Mouse (Mus musculus): ENCODE results near the gene Slc50a1. TPM values are rescaled to one million over a fixed set of nuclear protein-coding genes. Genes with fewer than 3 reads are reported as not detected.
A peak's percentile ranks its signal among the peaks of the same experiment; 100 is the strongest.

The Slc50a1 gene
- polyA plus RNA-seq, 1 experiment from 2014 or later: 39.6 TPM

GRCm38 (mm10) chr3:89227307-89228179, 42.8 kb downstream of the Slc50a1 start:
- Histone ChIP-seq H3K9me3 (no peaks in the 10 kb centered on the region), H3K4me3 (peak overlapping the region; percentile 77), H3K36me3 (peaks cover 21% of the 10 kb centered on the region), H3K4me2 (replicated peaks) (peak overlapping the region; percentile 93), H3K9ac (replicated peaks) (peak overlapping the region; percentile 93), H3K27ac (replicated peaks) (peak overlapping the region; percentile 98), H3K4me1 (peaks cover 63% of the 10 kb centered on the region), H3K27me3 (no peaks in the 10 kb centered on the region)
- 1% methylated on average over 41 of the region's 41 CpGs for WGBS
- peak; percentile 76 for ATAC-seq (ENCODE audit: low FRiP score, low read depth)

DNA sequence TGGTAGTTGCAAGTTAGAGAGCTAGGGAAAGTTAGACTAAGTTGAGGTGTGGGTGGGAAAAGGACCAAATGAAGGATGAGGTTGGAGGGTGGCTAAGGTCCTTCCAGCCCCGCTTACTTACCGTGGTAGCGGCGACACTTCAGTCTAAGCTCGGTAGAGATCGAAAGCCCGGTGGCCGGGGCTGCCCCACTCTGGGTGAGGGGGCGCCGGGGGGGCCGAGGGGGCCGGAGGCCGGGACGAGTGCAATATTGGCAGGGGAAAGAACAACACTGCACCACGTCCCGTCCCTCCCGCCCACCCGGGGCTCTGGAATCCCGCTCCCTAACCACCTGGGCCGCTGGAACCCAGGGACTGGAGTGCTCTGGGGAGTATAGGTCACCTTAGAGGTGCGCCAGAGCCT, 43.5 kb downstream of the Slc50a1 start, which contains the start of gene Mtx1:
Gene Mtx1, minus strand, starts transcription at position 189 of the 400 bp plus-strand sequence.
- Histone ChIP-seq H3K27ac (replicated peaks) (peak within 1 kb of the TSS; percentile 98), H3K4me3 (peak within 1 kb of the TSS; percentile 77), H3K27me3 (no peaks in the 10 kb centered on the region), H3K4me1 (peaks cover 64% of the 10 kb centered on the region), H3K9me3 (no peaks in the 10 kb centered on the region), H3K36me3 (peaks cover 26% of the 10 kb centered on the region), H3K9ac (replicated peaks) (peak within 1 kb of the TSS; percentile 93), H3K4me2 (replicated peaks) (peak within 1 kb of the TSS; percentile 93)
- no peak for ATAC-seq (ENCODE audit: low FRiP score, low read depth)
- under 1% methylated on average over 21 of the region's 21 CpGs for WGBS

DNA sequence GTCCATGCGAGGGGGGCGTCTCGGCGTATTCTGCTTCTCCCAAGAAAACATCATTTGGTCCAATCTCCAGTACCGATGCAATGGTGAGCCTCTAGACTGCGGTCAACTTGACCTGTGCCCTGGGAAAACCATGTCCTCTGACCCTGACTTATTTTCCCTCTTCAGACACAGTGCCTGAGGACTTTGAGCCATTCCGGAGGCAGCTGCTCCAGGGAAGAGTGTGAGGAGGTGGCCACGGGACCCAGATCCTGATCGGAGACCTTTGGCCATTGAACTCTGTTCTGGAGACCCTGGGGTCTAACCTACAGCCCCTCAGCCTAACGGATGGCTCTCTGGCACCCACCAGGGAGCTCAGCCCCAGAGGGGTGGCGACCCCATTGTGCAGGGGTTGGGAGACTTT, 44.0 kb downstream of the Slc50a1 start:
- Histone ChIP-seq H3K9ac (replicated peaks) (peak overlapping the region; percentile 93), H3K4me2 (replicated peaks) (peak overlapping the region; percentile 93), H3K27ac (replicated peaks) (peak overlapping the region; percentile 98), H3K4me3 (peak overlapping the region; percentile 77), H3K36me3 (peaks cover 31% of the 10 kb centered on the region), H3K27me3 (no peaks in the 10 kb centered on the region), H3K4me1 (peaks cover 69% of the 10 kb centered on the region), H3K9me3 (no peaks in the 10 kb centered on the region)
- WGBS: 10% methylated on average over 11 of the region's 11 CpGs
- no peak for ATAC-seq (ENCODE audit: low FRiP score, low read depth)

DNA sequence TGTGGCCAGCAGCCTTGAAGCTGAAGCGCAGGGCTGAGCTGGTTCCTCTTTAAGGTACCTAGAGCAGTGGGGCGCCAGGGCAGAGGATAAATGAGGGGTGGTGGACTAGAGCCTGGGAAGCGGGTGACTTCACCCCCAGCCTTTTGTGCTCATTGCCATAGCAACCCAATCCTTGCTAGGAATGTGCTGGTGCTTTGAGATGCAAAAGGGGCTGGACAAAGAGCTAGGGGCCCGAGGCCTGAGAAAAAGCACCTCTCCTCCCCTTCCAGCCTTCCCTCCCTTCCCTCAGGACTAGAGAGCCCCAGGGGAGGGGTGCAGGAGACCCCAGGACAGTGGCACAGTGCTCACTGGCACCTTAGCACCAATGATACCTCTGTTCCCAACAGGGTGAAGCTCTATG, 44.5 kb downstream of the Slc50a1 start:
- ATAC-seq (ENCODE audit: low FRiP score, low read depth): peak; percentile 80
- Histone ChIP-seq H3K27ac (replicated peaks) (peak overlapping the region; percentile 98), H3K27me3 (no peaks in the 10 kb centered on the region), H3K9me3 (no peaks in the 10 kb centered on the region), H3K4me2 (replicated peaks) (peak overlapping the region; percentile 93), H3K4me1 (peaks cover 71% of the 10 kb centered on the region), H3K4me3 (peak overlapping the region; percentile 77), H3K9ac (replicated peaks) (peak overlapping the region; percentile 93), H3K36me3 (peaks cover 35% of the 10 kb centered on the region)
- WGBS: 11% methylated on average over 4 of the region's 4 CpGs

- WGBS: 16% methylated on average over 12 of the region's 12 CpGs
- no peak for ATAC-seq (ENCODE audit: low FRiP score, low read depth)
- Histone ChIP-seq H3K4me3 (peak overlapping the region; percentile 77), H3K4me1 (peaks cover 72% of the 10 kb centered on the region), H3K36me3 (peaks cover 38% of the 10 kb centered on the region), H3K9ac (replicated peaks) (peak overlapping the region; percentile 93), H3K27me3 (no peaks in the 10 kb centered on the region), H3K27ac (replicated peaks) (peak overlapping the region; percentile 98), H3K4me2 (replicated peaks) (peak overlapping the region; percentile 93), H3K9me3 (no peaks in the 10 kb centered on the region)
Observed at GRCm38 (mm10) chr3:89225321-89225815, 45.0 kb downstream of the Slc50a1 start.

DNA sequence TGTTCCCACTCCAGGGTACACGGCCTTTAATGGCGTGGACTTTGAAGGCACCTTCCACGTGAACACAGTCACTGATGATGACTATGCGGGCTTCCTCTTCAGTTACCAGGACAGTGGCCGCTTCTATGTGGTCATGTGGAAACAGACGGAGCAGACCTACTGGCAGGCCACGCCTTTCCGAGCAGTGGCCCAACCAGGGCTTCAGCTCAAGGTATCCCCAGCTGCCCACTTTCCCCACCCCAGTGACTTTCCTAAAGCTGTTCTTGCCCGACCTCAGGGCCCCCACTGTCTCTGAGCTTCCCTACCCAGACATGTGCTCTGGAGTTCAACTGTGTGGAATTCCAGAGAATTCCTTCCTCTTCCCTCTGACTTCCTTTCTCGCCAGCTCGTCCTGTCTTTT, 45.6 kb downstream of the Slc50a1 start:
- H3K4me2 ChIP-seq (replicated peaks): peak overlapping the region; percentile 93
- H3K9ac ChIP-seq (replicated peaks): peak overlapping the region; percentile 93
- WGBS: 27% methylated on average over 11 of the region's 11 CpGs
- H3K27ac ChIP-seq (replicated peaks): peak overlapping the region; percentile 98
- peak overlapping the region; percentile 77 for H3K4me3 ChIP-seq
- no peaks in the 10 kb centered on the region for H3K9me3 ChIP-seq
- no peaks in the 10 kb centered on the region for H3K27me3 ChIP-seq
- H3K36me3 ChIP-seq: peaks cover 44% of the 10 kb centered on the region
- H3K4me1 ChIP-seq: peaks cover 77% of the 10 kb centered on the region
- ATAC-seq (ENCODE audit: low FRiP score, low read depth): no peak

- H3K36me3 ChIP-seq: peaks cover 61% of the 10 kb centered on the region
- H3K9ac ChIP-seq (replicated peaks): no peak overlapping the region
- H3K27me3 ChIP-seq: no peaks in the 10 kb centered on the region
- no peaks in the 10 kb centered on the region for H3K9me3 ChIP-seq
- peaks cover 71% of the 10 kb centered on the region for H3K4me1 ChIP-seq
- no peak overlapping the region for H3K4me2 ChIP-seq (replicated peaks)
- 75% methylated on average over 5 of the region's 5 CpGs for WGBS
- ATAC-seq (ENCODE audit: low FRiP score, low read depth): no peak
- H3K4me3 ChIP-seq: no peak overlapping the region
- H3K27ac ChIP-seq (replicated peaks): peak overlapping the region; percentile 49
Observed at GRCm38 (mm10) chr3:89221167-89221566, 49.2 kb downstream of the Slc50a1 start.

- Histone ChIP-seq H3K9me3 (no peaks in the 10 kb centered on the region), H3K27me3 (no peaks in the 10 kb centered on the region), H3K4me1 (peaks cover 73% of the 10 kb centered on the region), H3K9ac (replicated peaks) (no peak overlapping the region), H3K36me3 (peaks cover 60% of the 10 kb centered on the region), H3K27ac (replicated peaks) (peak overlapping the region; percentile 63), H3K4me2 (replicated peaks) (no peak overlapping the region), H3K4me3 (no peak overlapping the region)
- ATAC-seq (ENCODE audit: low FRiP score, low read depth): no peak
- 46% methylated on average over 8 of the region's 8 CpGs for WGBS
Observed at GRCm38 (mm10) chr3:89219546-89219945, 50.8 kb downstream of the Slc50a1 start.

DNA sequence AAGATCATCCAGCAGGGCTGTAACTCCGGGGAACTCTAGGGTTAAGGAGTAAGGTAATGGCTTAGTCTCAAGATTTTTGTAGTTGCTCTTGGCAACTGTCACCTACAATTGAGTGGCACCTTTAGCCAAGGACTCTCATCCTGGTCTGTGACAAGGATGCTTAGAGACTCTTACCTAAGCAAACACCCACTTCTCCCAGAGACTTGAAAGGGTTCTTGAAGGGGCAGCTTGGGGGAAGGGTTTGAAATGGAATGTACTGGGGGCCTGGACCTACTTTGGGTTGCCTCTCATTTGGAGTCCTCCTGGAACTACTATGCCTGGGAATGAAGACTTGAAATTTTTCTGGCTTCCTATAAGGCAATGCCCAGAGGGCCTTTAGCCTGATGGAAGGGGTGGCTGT, 52.1 kb downstream of the Slc50a1 start:
- 67% methylated on average over 1 of the region's 1 CpGs for WGBS
- Histone ChIP-seq H3K4me3 (no peak overlapping the region), H3K27me3 (no peaks in the 10 kb centered on the region), H3K9me3 (no peaks in the 10 kb centered on the region), H3K4me1 (peaks cover 61% of the 10 kb centered on the region), H3K36me3 (peaks cover 48% of the 10 kb centered on the region), H3K27ac (replicated peaks) (0 out of 2 replicates have a peak overlapping the region, but pooled peaks have one; percentile 49), H3K4me2 (replicated peaks) (no peak overlapping the region), H3K9ac (replicated peaks) (no peak overlapping the region)
- no peak for ATAC-seq (ENCODE audit: low FRiP score, low read depth)

MicroRNA genes within 50 kb of the gene (microRNA counts, 519-probe panel; counts per million panel counts)
- 2,838 counts per million, percentile 7 among the panel's probes with 10 or more counts for microRNA mmu-miR-92b

Small RNA genes lying within 50 kb of the gene (microRNA-seq; reads per million reads assigned to microRNA genes)
- gene Mir92b: 20,944 reads per million, percentile 98 among the genes with 10 or more reads in this experiment

Other genes with a start within 250 kb of the Slc50a1 start
- 49.8 and 50.9 TPM in 2 replicates for gene Rusc1, start 177.3 kb downstream of the Slc50a1 start, polyA plus RNA-seq (2016; fragmentation: Nextera tagmentation; extraction: Ambion mirVana)
- 0.13 TPM in 1 of 2 replicates, not detected in the other for gene Gm43738, start 169.5 kb downstream of the Slc50a1 start, polyA plus RNA-seq (2016; fragmentation: Nextera tagmentation; extraction: Ambion mirVana)
- 307 and 361 TPM in 2 replicates for gene Fdps, start 168.6 kb downstream of the Slc50a1 start, polyA plus RNA-seq (2016; fragmentation: Nextera tagmentation; extraction: Ambion mirVana)
- gene Pklr, start 134.4 kb downstream of the Slc50a1 start, polyA plus RNA-seq (2016; fragmentation: Nextera tagmentation; extraction: Ambion mirVana): 0.26 and 0.33 TPM in 2 replicates
- 17.1 and 22.0 TPM in 2 replicates for gene Hcn3, start 110.4 kb downstream of the Slc50a1 start, polyA plus RNA-seq (2016; fragmentation: Nextera tagmentation; extraction: Ambion mirVana)
- 42.3 and 46.5 TPM in 2 replicates for gene Clk2, start 105.8 kb downstream of the Slc50a1 start, polyA plus RNA-seq (2016; fragmentation: Nextera tagmentation; extraction: Ambion mirVana)
- gene Scamp3, start 93.1 kb downstream of the Slc50a1 start, polyA plus RNA-seq (2016; fragmentation: Nextera tagmentation; extraction: Ambion mirVana): 94.2 and 97.1 TPM in 2 replicates
- 29.5 and 30.3 TPM in 2 replicates for gene Fam189b, start 87.4 kb downstream of the Slc50a1 start, polyA plus RNA-seq (2016; fragmentation: Nextera tagmentation; extraction: Ambion mirVana)
- gene Gba, start 67.6 kb downstream of the Slc50a1 start, polyA plus RNA-seq (2016; fragmentation: Nextera tagmentation; extraction: Ambion mirVana): 42.4 and 45.8 TPM in 2 replicates
- gene Thbs3, start 55.4 kb downstream of the Slc50a1 start, polyA plus RNA-seq (2016; fragmentation: Nextera tagmentation; extraction: Ambion mirVana): 105 and 107 TPM in 2 replicates
- 183 and 185 TPM in 2 replicates for gene Mtx1, start 43.5 kb downstream of the Slc50a1 start, polyA plus RNA-seq (2016; fragmentation: Nextera tagmentation; extraction: Ambion mirVana)
- gene Muc1, start 41.5 kb downstream of the Slc50a1 start, polyA plus RNA-seq (2016; fragmentation: Nextera tagmentation; extraction: Ambion mirVana): 3.8 and 5.2 TPM in 2 replicates
- gene Krtcap2, start 24.6 kb downstream of the Slc50a1 start, polyA plus RNA-seq (2016; fragmentation: Nextera tagmentation; extraction: Ambion mirVana): 253 and 255 TPM in 2 replicates
- gene Trim46, start 24.3 kb downstream of the Slc50a1 start, polyA plus RNA-seq (2016; fragmentation: Nextera tagmentation; extraction: Ambion mirVana): 25.1 and 25.5 TPM in 2 replicates
- gene Dpm3, start 11.2 kb downstream of the Slc50a1 start, polyA plus RNA-seq (2016; fragmentation: Nextera tagmentation; extraction: Ambion mirVana): 72.2 and 76.1 TPM in 2 replicates
- gene Efna1, start 10.6 kb upstream of the Slc50a1 start, polyA plus RNA-seq (2016; fragmentation: Nextera tagmentation; extraction: Ambion mirVana): 9.5 and 11.0 TPM in 2 replicates
- gene Efna3, start 52.4 kb upstream of the Slc50a1 start, polyA plus RNA-seq (2016; fragmentation: Nextera tagmentation; extraction: Ambion mirVana): 10.7 and 11.1 TPM in 2 replicates
- 16.8 and 17.3 TPM in 2 replicates for gene Efna4, start 67.5 kb upstream of the Slc50a1 start, polyA plus RNA-seq (2016; fragmentation: Nextera tagmentation; extraction: Ambion mirVana)
- gene Adam15, start 79.4 kb upstream of the Slc50a1 start, polyA plus RNA-seq (2016; fragmentation: Nextera tagmentation; extraction: Ambion mirVana): 35.0 and 37.0 TPM in 2 replicates
- 0.22 and 0.29 TPM in 2 replicates for gene Dcst2, start 91.4 kb upstream of the Slc50a1 start, polyA plus RNA-seq (2016; fragmentation: Nextera tagmentation; extraction: Ambion mirVana)
- gene Dcst1, start 94.7 kb upstream of the Slc50a1 start, polyA plus RNA-seq (2016; fragmentation: Nextera tagmentation; extraction: Ambion mirVana): 0.20 and 0.65 TPM in 2 replicates
- gene Zbtb7b, start 124.2 kb upstream of the Slc50a1 start, polyA plus RNA-seq (2016; fragmentation: Nextera tagmentation; extraction: Ambion mirVana): 0.63 and 0.71 TPM in 2 replicates
- 1.1 and 1.5 TPM in 2 replicates for gene Lenep, start 132.2 kb upstream of the Slc50a1 start, polyA plus RNA-seq (2016; fragmentation: Nextera tagmentation; extraction: Ambion mirVana)
- 34.4 and 34.7 TPM in 2 replicates for gene Flad1, start 141.3 kb upstream of the Slc50a1 start, polyA plus RNA-seq (2016; fragmentation: Nextera tagmentation; extraction: Ambion mirVana)
- gene Cks1b, start 147.8 kb upstream of the Slc50a1 start, polyA plus RNA-seq (2016; fragmentation: Nextera tagmentation; extraction: Ambion mirVana): 291 and 306 TPM in 2 replicates
- gene Shc1, start 147.9 kb upstream of the Slc50a1 start, polyA plus RNA-seq (2016; fragmentation: Nextera tagmentation; extraction: Ambion mirVana): 33.0 and 43.5 TPM in 2 replicates
- 52.5 and 58.3 TPM in 2 replicates for gene Pygo2, start 159.6 kb upstream of the Slc50a1 start, polyA plus RNA-seq (2016; fragmentation: Nextera tagmentation; extraction: Ambion mirVana)
- 16.1 and 17.9 TPM in 2 replicates for gene Pbxip1, start 166.1 kb upstream of the Slc50a1 start, polyA plus RNA-seq (2016; fragmentation: Nextera tagmentation; extraction: Ambion mirVana)
- 73.7 and 77.9 TPM in 2 replicates for gene Pmvk, start 184.0 kb upstream of the Slc50a1 start, polyA plus RNA-seq (2016; fragmentation: Nextera tagmentation; extraction: Ambion mirVana)
- 1.8 and 3.0 TPM in 2 replicates for gene Kcnn3, start 249.6 kb upstream of the Slc50a1 start, polyA plus RNA-seq (2016; fragmentation: Nextera tagmentation; extraction: Ambion mirVana)